Mouse (Mus musculus) midbrain, embryonic 15.5 days (tissue): Measurements from ENCODE around the gene Taf13. TPM values are rescaled to one million over a fixed set of nuclear protein-coding genes. Genes with fewer than 3 reads are reported as not detected.

Experiments used
- ATAC-seq: fragments of 200-750 bp; cut with Nextera tagmentation; replicated peaks from 2 replicates; pipeline ENCODE4 v1.8.0; 2017; ENCODE audit warnings: moderate TSS enrichment
- H3K27ac ChIP-seq: fragments of 300-500 bp; sonication (generic); 2 replicates; pipeline ENCODE4 v1.5.1; 2015; ENCODE audit warnings: mild to moderate bottlenecking, inconsistent platforms
- H3K27me3 ChIP-seq: fragments of 300-500 bp; sonication (generic); replicated peaks from 2 replicates; pipeline ENCODE4 v1.6.1; 2015; ENCODE audit warnings: inconsistent platforms
- H3K36me3 ChIP-seq: fragments of 300-500 bp; sonication (generic); replicated peaks from 2 replicates; pipeline ENCODE4 v1.6.1; 2015; ENCODE audit warnings: inconsistent platforms
- H3K4me1 ChIP-seq: fragments of 300-500 bp; sonication (generic); 2 replicates; pipeline ENCODE4 v1.6.1; 2015; ENCODE audit warnings: inconsistent platforms
- H3K4me2 ChIP-seq: fragments of 300-500 bp; sonication (generic); 2 replicates; pipeline ENCODE4 v1.6.1; 2015; ENCODE audit warnings: inconsistent platforms, mild to moderate bottlenecking, moderate library complexity
- H3K4me3 ChIP-seq: fragments of 300-500 bp; sonication (generic); 2 replicates; pipeline ENCODE4 v1.5.1; 2015; ENCODE audit warnings: mild to moderate bottlenecking, inconsistent platforms
- H3K9ac ChIP-seq: fragments of 300-500 bp; sonication (generic); 2 replicates; pipeline ENCODE4 v1.6.1; 2015; ENCODE audit warnings: mild to moderate bottlenecking, inconsistent platforms
- H3K9me3 ChIP-seq: fragments of 300-500 bp; sonication (generic); 2 replicates; pipeline ENCODE4 v1.6.1; 2016; ENCODE audit warnings: inconsistent platforms
- WGBS: fragments of 180-500 bp; shearing (Covaris S2); methylation state at CpG from one replicate; pipeline ENCODE4 v1.1.7; 2015; ENCODE audit warnings: mixed read lengths; 5-methylcytosine and 5-hydroxymethylcytosine counted together
- polyA plus RNA-seq: library from polyadenylated mRNA; unstranded; fragments of >200 nt; fragmentation: Nextera tagmentation; extraction: Ambion mirVana; gene quantifications from 2 replicates; pipeline ENCODE4 v1.2.1, GENCODE M21; 2015

Gene Taf13
- 53.8 and 54.6 TPM in 2 replicates for polyA plus RNA-seq

GRCm38 (mm10) chr3:108571443-108572294 is at the start of gene Taf13:
Gene Taf13, plus strand, starts transcription at chr3:108571698.
- H3K36me3 ChIP-seq, result no peaks in the 10 kb centered on the region
- ATAC-seq, result peak; percentile 98
- H3K4me1 ChIP-seq, result peaks cover 20% of the 10 kb centered on the region
- H3K9me3 ChIP-seq, result no peaks in the 10 kb centered on the region
- H3K4me2 ChIP-seq, result peak within 1 kb of the TSS; percentile 67
- H3K27ac ChIP-seq, result peak within 1 kb of the TSS; percentile 76
- WGBS, result 3% methylated on average over 42 of the region's 42 CpGs
- H3K27me3 ChIP-seq, result no peaks in the 10 kb centered on the region
- H3K4me3 ChIP-seq, result peak within 1 kb of the TSS; percentile 48
- peak within 1 kb of the TSS; percentile 61 for H3K9ac ChIP-seq

- no peak overlapping the region for H3K4me2 ChIP-seq
- H3K4me1 ChIP-seq, result no peaks in the 10 kb centered on the region
- no peaks in the 10 kb centered on the region for H3K36me3 ChIP-seq
- no peak overlapping the region for H3K27ac ChIP-seq
- no peak overlapping the region for H3K4me3 ChIP-seq
- H3K9me3 ChIP-seq, result no peaks in the 10 kb centered on the region
- no peak for ATAC-seq
- no peak overlapping the region for H3K9ac ChIP-seq
- 89% methylated on average over 4 of the region's 4 CpGs for WGBS
- H3K27me3 ChIP-seq, result no peaks in the 10 kb centered on the region
Observed at GRCm38 (mm10) chr3:108523415-108523814, 48.1 kb upstream of the Taf13 start.

GRCm38 (mm10) chr3:108528489-108528888 is 43.0 kb upstream of the Taf13 start:
- Histone ChIP-seq H3K27me3 (no peaks in the 10 kb centered on the region), H3K9me3 (no peaks in the 10 kb centered on the region), H3K9ac (no peak overlapping the region), H3K27ac (no peak overlapping the region), H3K36me3 (no peaks in the 10 kb centered on the region), H3K4me2 (no peak overlapping the region), H3K4me3 (no peak overlapping the region), H3K4me1 (no peaks in the 10 kb centered on the region)
- ATAC-seq, result no peak
- 94% methylated on average over 8 of the region's 8 CpGs for WGBS

GRCm38 (mm10) chr3:108533114-108533885 is 38.2 kb upstream of the Taf13 start:
- no peak overlapping the region for H3K4me2 ChIP-seq
- H3K36me3 ChIP-seq, result no peaks in the 10 kb centered on the region
- H3K27ac ChIP-seq, result no peak overlapping the region
- H3K9me3 ChIP-seq, result no peaks in the 10 kb centered on the region
- no peak for ATAC-seq
- H3K27me3 ChIP-seq, result no peaks in the 10 kb centered on the region
- no peak overlapping the region for H3K9ac ChIP-seq
- 76% methylated on average over 9 of the region's 9 CpGs for WGBS
- no peak overlapping the region for H3K4me3 ChIP-seq
- peaks cover 12% of the 10 kb centered on the region for H3K4me1 ChIP-seq

- Histone ChIP-seq H3K9ac (no peak within 1 kb of the TSS), H3K27me3 (no peaks in the 10 kb centered on the region), H3K36me3 (no peaks in the 10 kb centered on the region), H3K4me2 (no peak within 1 kb of the TSS), H3K4me3 (no peak within 1 kb of the TSS), H3K9me3 (no peaks in the 10 kb centered on the region), H3K4me1 (peaks cover 12% of the 10 kb centered on the region), H3K27ac (no peak within 1 kb of the TSS)
- ATAC-seq, result no peak
- WGBS, result 87% methylated on average over 6 of the region's 6 CpGs
Observed at GRCm38 (mm10) chr3:108533951-108534350, 37.5 kb upstream of the Taf13 start, which contains the start of gene 1700013F07Rik. Gene 1700013F07Rik, plus strand, starts transcription at chr3:108534150.

- WGBS, result 4% methylated on average over 15 of the region's 15 CpGs
- Histone ChIP-seq H3K36me3 (no peaks in the 10 kb centered on the region), H3K4me1 (peaks cover 12% of the 10 kb centered on the region), H3K4me3 (peak overlapping the region; percentile 45), H3K27me3 (no peaks in the 10 kb centered on the region), H3K4me2 (peak overlapping the region; percentile 64), H3K9me3 (no peaks in the 10 kb centered on the region), H3K9ac (peak overlapping the region; percentile 54), H3K27ac (peak overlapping the region; percentile 79)
- ATAC-seq, result no peak; the same call in 1 of the 2 replicates
Observed at GRCm38 (mm10) chr3:108535896-108536516, 35.5 kb upstream of the Taf13 start.

GRCm38 (mm10) chr3:108536517-108537260 is 34.8 kb upstream of the Taf13 start, which contains the start of gene 5330417C22Rik:
Gene 5330417C22Rik, minus strand, starts transcription at chr3:108536536.
- Histone ChIP-seq H3K27ac (peak within 1 kb of the TSS; percentile 81), H3K27me3 (no peaks in the 10 kb centered on the region), H3K4me1 (peaks cover 12% of the 10 kb centered on the region), H3K4me2 (peak within 1 kb of the TSS; percentile 64), H3K4me3 (peak within 1 kb of the TSS; percentile 45), H3K9ac (peak within 1 kb of the TSS; percentile 54), H3K9me3 (no peaks in the 10 kb centered on the region), H3K36me3 (no peaks in the 10 kb centered on the region)
- ATAC-seq, result peak; percentile 98
- 1% methylated on average over 35 of the region's 35 CpGs for WGBS

- H3K27ac ChIP-seq, result peak overlapping the region; percentile 81
- no peaks in the 10 kb centered on the region for H3K36me3 ChIP-seq
- H3K4me3 ChIP-seq, result peak overlapping the region; percentile 33
- H3K4me2 ChIP-seq, result peak overlapping the region; percentile 64
- H3K9ac ChIP-seq, result peak overlapping the region; percentile 20
- H3K27me3 ChIP-seq, result no peaks in the 10 kb centered on the region
- WGBS, result 3% methylated on average over 17 of the region's 17 CpGs
- H3K9me3 ChIP-seq, result no peaks in the 10 kb centered on the region
- ATAC-seq, result peak; percentile 29
- H3K4me1 ChIP-seq, result peaks cover 12% of the 10 kb centered on the region
Observed at GRCm38 (mm10) chr3:108537303-108537702, 34.2 kb upstream of the Taf13 start.

- WGBS, result 86% methylated on average over 11 of the region's 11 CpGs
- H3K27ac ChIP-seq, result no peak overlapping the region
Observed at GRCm38 (mm10) chr3:108542299-108542698, 29.2 kb upstream of the Taf13 start.

GRCm38 (mm10) chr3:108554111-108554561 is 17.4 kb upstream of the Taf13 start:
- peaks cover 7% of the 10 kb centered on the region; the same call in 1 of the 2 replicates for H3K4me1 ChIP-seq
- H3K4me3 ChIP-seq, result peak overlapping the region; percentile 64
- H3K27me3 ChIP-seq, result no peaks in the 10 kb centered on the region
- peak overlapping the region; percentile 75 for H3K4me2 ChIP-seq
- H3K9ac ChIP-seq, result peak overlapping the region; percentile 88
- H3K36me3 ChIP-seq, result peaks cover 17% of the 10 kb centered on the region
- WGBS, result under 1% methylated on average over 42 of the region's 42 CpGs
- peak overlapping the region; percentile 92 for H3K27ac ChIP-seq
- ATAC-seq, result peak; percentile 78
- H3K9me3 ChIP-seq, result no peaks in the 10 kb centered on the region

More at GRCm38 (mm10) chr3:108542299-108542698, 29.2 kb upstream of the Taf13 start:
- Histone ChIP-seq H3K9ac (no peak overlapping the region), H3K27me3 (no peaks in the 10 kb centered on the region), H3K36me3 (no peaks in the 10 kb centered on the region), H3K4me1 (peaks cover 7% of the 10 kb centered on the region; the same call in 1 of the 2 replicates), H3K9me3 (no peaks in the 10 kb centered on the region), H3K4me2 (no peak overlapping the region), H3K4me3 (no peak overlapping the region)
- ATAC-seq, result no peak

GRCm38 (mm10) chr3:108554587-108555312 is 16.7 kb upstream of the Taf13 start:
- Histone ChIP-seq H3K36me3 (peaks cover 17% of the 10 kb centered on the region), H3K4me1 (peaks cover 7% of the 10 kb centered on the region; the same call in 1 of the 2 replicates), H3K9me3 (no peaks in the 10 kb centered on the region), H3K4me2 (peak overlapping the region; percentile 75), H3K27ac (peak overlapping the region; percentile 92), H3K4me3 (peak overlapping the region; percentile 64), H3K27me3 (no peaks in the 10 kb centered on the region), H3K9ac (peak overlapping the region; percentile 88)
- peak; percentile 98 for ATAC-seq
- WGBS, result 18% methylated on average over 22 of the region's 22 CpGs
